Mouse (Mus musculus): ENCODE data around the gene Pip5k1b. TPM values are rescaled to one million over a fixed set of nuclear protein-coding genes. Genes with fewer than 3 reads are reported as not detected.

Pip5k1b gene
- polyA plus RNA-seq, 1 experiment from 2014 or later, result 2.5 TPM

- Histone ChIP-seq H3K27ac (ENCODE audit: low read length) (no peak overlapping the region), H3K4me2 (replicated peaks; ENCODE audit: low read depth, low read length) (no peak overlapping the region), H3K9ac (replicated peaks; ENCODE audit: low read depth, low read length) (no peak overlapping the region), H3K9me3 (ENCODE audit: control insufficient read depth, low read depth, low read length) (no peaks in the 10 kb centered on the region), H3K4me3 (ENCODE audit: low read depth, low read length) (no peak overlapping the region), H3K4me1 (ENCODE audit: control insufficient read depth, insufficient read depth, low read length) (no peaks in the 10 kb centered on the region), H3K27me3 (ENCODE audit: control insufficient read depth, insufficient read depth, low read length) (no peaks in the 10 kb centered on the region), H3K36me3 (ENCODE audit: control insufficient read depth, insufficient read depth, low read length) (no peaks in the 10 kb centered on the region)
- 21% methylated on average over 9 of the region's 9 CpGs for WGBS
- no peak for ATAC-seq (ENCODE audit: insufficient number of reproducible peaks, insufficient read depth, low FRiP score, low read depth)
Measured at GRCm38 (mm10) chr19:24391519-24392251, 164.0 kb downstream of the Pip5k1b start.

GRCm38 (mm10) chr19:24386956-24387865 lies 168.5 kb downstream of the Pip5k1b start:
- 83% methylated on average over 22 of the region's 22 CpGs for WGBS
- no peak overlapping the region for H3K4me3 ChIP-seq (ENCODE audit: low read depth, low read length)
- H3K9ac ChIP-seq (replicated peaks; ENCODE audit: low read depth, low read length), result no peak overlapping the region
- no peak for ATAC-seq (ENCODE audit: insufficient number of reproducible peaks, insufficient read depth, low FRiP score, low read depth)
- no peak overlapping the region for H3K27ac ChIP-seq (ENCODE audit: low read length)
- H3K4me2 ChIP-seq (replicated peaks; ENCODE audit: low read depth, low read length), result no peak overlapping the region
- no peaks in the 10 kb centered on the region for H3K36me3 ChIP-seq (ENCODE audit: control insufficient read depth, insufficient read depth, low read length)
- H3K4me1 ChIP-seq (ENCODE audit: control insufficient read depth, insufficient read depth, low read length), result no peaks in the 10 kb centered on the region
- no peaks in the 10 kb centered on the region for H3K9me3 ChIP-seq (ENCODE audit: control insufficient read depth, low read depth, low read length)
- no peaks in the 10 kb centered on the region for H3K27me3 ChIP-seq (ENCODE audit: control insufficient read depth, insufficient read depth, low read length)

GRCm38 (mm10) chr19:24378470-24378869 lies 177.2 kb downstream of the Pip5k1b start:
- WGBS, result 46% methylated on average over 6 of the region's 6 CpGs
- Histone ChIP-seq H3K36me3 (ENCODE audit: control insufficient read depth, insufficient read depth, low read length) (no peaks in the 10 kb centered on the region), H3K9ac (replicated peaks; ENCODE audit: low read depth, low read length) (no peak overlapping the region), H3K4me3 (ENCODE audit: low read depth, low read length) (no peak overlapping the region), H3K9me3 (ENCODE audit: control insufficient read depth, low read depth, low read length) (no peaks in the 10 kb centered on the region), H3K27me3 (ENCODE audit: control insufficient read depth, insufficient read depth, low read length) (no peaks in the 10 kb centered on the region), H3K4me1 (ENCODE audit: control insufficient read depth, insufficient read depth, low read length) (no peaks in the 10 kb centered on the region), H3K4me2 (replicated peaks; ENCODE audit: low read depth, low read length) (no peak overlapping the region), H3K27ac (ENCODE audit: low read length) (no peak overlapping the region)
- ATAC-seq (ENCODE audit: insufficient number of reproducible peaks, insufficient read depth, low FRiP score, low read depth), result no peak

DNA sequence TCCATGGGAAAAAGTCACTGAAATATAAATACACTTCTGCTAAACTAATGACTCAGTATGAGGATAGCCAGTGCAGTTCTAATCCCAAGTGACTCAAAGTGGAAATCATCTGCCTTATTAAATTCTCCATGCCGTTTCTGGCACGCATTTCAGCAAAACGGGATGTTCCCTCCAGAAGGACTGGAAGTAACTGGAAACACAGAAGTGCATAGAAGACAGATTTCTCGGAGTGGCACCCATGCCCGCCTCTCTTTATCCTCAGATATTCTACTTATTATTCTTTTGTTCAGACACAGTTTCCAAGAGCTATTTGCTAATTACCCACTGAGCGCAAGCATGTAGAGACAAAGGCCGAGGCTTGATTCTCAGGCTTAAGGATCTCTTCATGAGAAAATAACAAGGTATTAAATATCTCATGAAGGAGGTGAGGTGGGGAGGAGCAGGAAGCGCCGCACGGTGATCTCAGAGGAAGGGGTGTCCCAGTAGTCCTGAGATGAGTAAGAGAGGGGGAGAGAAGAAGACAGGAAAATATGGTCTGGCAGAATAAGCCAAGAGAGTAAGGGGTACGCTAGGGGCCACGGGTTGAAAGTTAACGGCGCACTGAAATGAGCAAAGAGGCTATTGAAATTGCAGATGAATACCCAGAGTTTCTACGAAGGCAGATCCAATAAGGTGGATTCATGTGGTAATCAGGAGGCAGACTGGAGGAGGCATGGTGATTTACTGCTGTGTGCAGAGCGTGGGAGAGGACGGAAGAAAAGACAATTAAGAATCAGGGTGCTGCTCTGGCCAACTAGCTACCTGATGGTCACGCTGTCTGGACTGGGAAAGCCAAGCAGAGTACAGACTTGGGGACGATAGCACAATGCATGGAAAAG lies 183.7 kb downstream of the Pip5k1b start:
- 59% methylated on average over 19 of the region's 19 CpGs for WGBS
- H3K4me2 ChIP-seq (replicated peaks; ENCODE audit: low read depth, low read length), result no peak overlapping the region

GRCm38 (mm10) chr19:24368419-24368818 lies 187.3 kb downstream of the Pip5k1b start:
- H3K27ac ChIP-seq (ENCODE audit: low read length), result no peak overlapping the region
- WGBS, result 65% methylated on average over 6 of the region's 6 CpGs
- no peak overlapping the region for H3K4me2 ChIP-seq (replicated peaks; ENCODE audit: low read depth, low read length)
- ATAC-seq (ENCODE audit: insufficient number of reproducible peaks, insufficient read depth, low FRiP score, low read depth), result no peak
- no peak overlapping the region for H3K4me3 ChIP-seq (ENCODE audit: low read depth, low read length)
- H3K9me3 ChIP-seq (ENCODE audit: control insufficient read depth, low read depth, low read length), result no peaks in the 10 kb centered on the region
- no peaks in the 10 kb centered on the region for H3K4me1 ChIP-seq (ENCODE audit: control insufficient read depth, insufficient read depth, low read length)
- no peak overlapping the region for H3K9ac ChIP-seq (replicated peaks; ENCODE audit: low read depth, low read length)
- H3K27me3 ChIP-seq (ENCODE audit: control insufficient read depth, insufficient read depth, low read length), result no peaks in the 10 kb centered on the region
- no peaks in the 10 kb centered on the region for H3K36me3 ChIP-seq (ENCODE audit: control insufficient read depth, insufficient read depth, low read length)

More for the DNA sequence above, 183.7 kb downstream of the Pip5k1b start:
- H3K27me3 ChIP-seq (ENCODE audit: control insufficient read depth, insufficient read depth, low read length), result no peaks in the 10 kb centered on the region
- no peaks in the 10 kb centered on the region for H3K36me3 ChIP-seq (ENCODE audit: control insufficient read depth, insufficient read depth, low read length)
- no peak for ATAC-seq (ENCODE audit: insufficient number of reproducible peaks, insufficient read depth, low FRiP score, low read depth)
- H3K27ac ChIP-seq (ENCODE audit: low read length), result no peak overlapping the region
- no peaks in the 10 kb centered on the region for H3K9me3 ChIP-seq (ENCODE audit: control insufficient read depth, low read depth, low read length)
- no peak overlapping the region for H3K9ac ChIP-seq (replicated peaks; ENCODE audit: low read depth, low read length)
- no peaks in the 10 kb centered on the region for H3K4me1 ChIP-seq (ENCODE audit: control insufficient read depth, insufficient read depth, low read length)
- no peak overlapping the region for H3K4me3 ChIP-seq (ENCODE audit: low read depth, low read length)

DNA sequence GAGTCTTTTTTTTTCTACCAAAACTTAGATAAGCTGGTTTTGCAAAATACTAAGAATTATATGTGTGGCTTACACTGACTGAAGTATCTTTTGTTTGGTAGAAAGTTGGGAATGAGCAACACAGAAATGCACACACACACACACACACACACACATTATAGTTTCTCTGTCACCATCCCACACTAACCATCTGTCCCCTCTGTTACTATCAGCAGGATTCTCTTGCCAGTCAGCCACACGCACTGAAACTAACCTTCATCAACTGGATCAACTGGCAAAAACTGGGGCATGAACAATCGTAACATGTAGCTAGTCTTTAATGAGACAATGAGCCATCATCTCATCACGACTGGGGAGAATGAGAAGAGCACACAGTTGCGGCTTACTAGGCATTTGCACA lies 187.9 kb downstream of the Pip5k1b start:
- Histone ChIP-seq H3K9ac (replicated peaks; ENCODE audit: low read depth, low read length) (no peak overlapping the region), H3K36me3 (ENCODE audit: control insufficient read depth, insufficient read depth, low read length) (no peaks in the 10 kb centered on the region), H3K4me3 (ENCODE audit: low read depth, low read length) (no peak overlapping the region), H3K4me1 (ENCODE audit: control insufficient read depth, insufficient read depth, low read length) (no peaks in the 10 kb centered on the region), H3K27me3 (ENCODE audit: control insufficient read depth, insufficient read depth, low read length) (no peaks in the 10 kb centered on the region), H3K4me2 (replicated peaks; ENCODE audit: low read depth, low read length) (no peak overlapping the region), H3K27ac (ENCODE audit: low read length) (no peak overlapping the region), H3K9me3 (ENCODE audit: control insufficient read depth, low read depth, low read length) (no peaks in the 10 kb centered on the region)
- WGBS, result 84% methylated on average over 4 of the region's 4 CpGs
- ATAC-seq (ENCODE audit: insufficient number of reproducible peaks, insufficient read depth, low FRiP score, low read depth), result no peak

- Histone ChIP-seq H3K27ac (ENCODE audit: low read length) (no peak overlapping the region), H3K4me1 (ENCODE audit: control insufficient read depth, insufficient read depth, low read length) (no peaks in the 10 kb centered on the region), H3K9me3 (ENCODE audit: control insufficient read depth, low read depth, low read length) (no peaks in the 10 kb centered on the region), H3K9ac (replicated peaks; ENCODE audit: low read depth, low read length) (no peak overlapping the region), H3K36me3 (ENCODE audit: control insufficient read depth, insufficient read depth, low read length) (no peaks in the 10 kb centered on the region), H3K27me3 (ENCODE audit: control insufficient read depth, insufficient read depth, low read length) (no peaks in the 10 kb centered on the region), H3K4me2 (replicated peaks; ENCODE audit: low read depth, low read length) (no peak overlapping the region), H3K4me3 (ENCODE audit: low read depth, low read length) (no peak overlapping the region)
- 58% methylated on average over 1 of the region's 1 CpGs for WGBS
- no peak for ATAC-seq (ENCODE audit: insufficient number of reproducible peaks, insufficient read depth, low FRiP score, low read depth)
Measured at GRCm38 (mm10) chr19:24366747-24367146, 188.9 kb downstream of the Pip5k1b start.
